Mouse (Mus musculus) liver, adult 2 months (tissue): Measurements from ENCODE around the gene Prex1. TPM values are rescaled to one million over a fixed set of nuclear protein-coding genes. Genes with fewer than 3 reads are reported as not detected.

Experiments
- DNase-seq: peaks from one replicate; pipeline ENCODE4 v3.0.0-alpha.2; 2011; ENCODE audit warnings: low read depth, low spot score; ENCODE audit errors: extremely low read depth
- H3K27ac ChIP-seq: fragments of 200-500 bp; replicated peaks from 2 replicates; pipeline ENCODE4 v1.5.1; 2012; ENCODE audit warnings: low read depth, mild to moderate bottlenecking, control low read depth, inconsistent platforms, low read length; ENCODE audit not compliant: insufficient read depth
- H3K27me3 ChIP-seq: fragments of 200-500 bp; 2 replicates; pipeline ENCODE4 v1.6.1; 2012; ENCODE audit warnings: mild to moderate bottlenecking, moderate library complexity, low read length, inconsistent platforms; ENCODE audit not compliant: control insufficient read depth, insufficient read depth
- H3K36me3 ChIP-seq: fragments of 200-500 bp; 2 replicates; pipeline ENCODE4 v1.6.1; 2012; ENCODE audit warnings: low read length, inconsistent platforms; ENCODE audit not compliant: control insufficient read depth, insufficient read depth
- H3K4me1 ChIP-seq: fragments of 200-500 bp; 2 replicates; pipeline ENCODE4 v1.6.1; 2011; ENCODE audit warnings: low read length; ENCODE audit not compliant: control insufficient read depth, insufficient read depth
- H3K4me3 ChIP-seq: fragments of 200-500 bp; 2 replicates; pipeline ENCODE4 v1.5.1; 2011; ENCODE audit warnings: low read depth, mild to moderate bottlenecking, control low read depth, low read length, moderate library complexity; ENCODE audit not compliant: insufficient read depth
- H3K79me2 ChIP-seq: fragments of 200-500 bp; 2 replicates; pipeline ENCODE4 v1.6.1; 2012; ENCODE audit warnings: inconsistent platforms, mild to moderate bottlenecking, low read length, moderate library complexity; ENCODE audit not compliant: control insufficient read depth, insufficient read depth
- H3K9ac ChIP-seq: fragments of 200-500 bp; 2 replicates; pipeline ENCODE4 v1.6.1; 2012; ENCODE audit warnings: low read depth, mild to moderate bottlenecking, control low read depth, inconsistent platforms, low read length
- CTCF ChIP-seq: fragments of 200-500 bp; IDR thresholded peaks from 2 replicates; pipeline ENCODE4 v1.5.1; 2011; ENCODE audit warnings: low read depth, low read length, control low read depth
- POLR2A ChIP-seq: fragments of 200-500 bp; IDR thresholded peaks from 2 replicates; pipeline ENCODE4 v1.6.1; 2011; ENCODE audit warnings: low read length, control low read depth; ENCODE audit not compliant: insufficient read depth; ENCODE audit errors: extremely low read depth
- WGBS: fragments of 180-500 bp; shearing (Covaris S2); methylation state at CpG from one replicate; pipeline ENCODE4 v1.1.7; 2018; 5-methylcytosine and 5-hydroxymethylcytosine counted together
- polyA plus RNA-seq: library from polyadenylated mRNA; depleted of rRNA; stranded (reverse); fragments of >200 nt; gene quantifications from 2 replicates; pipeline ENCODE4 v1.2.3, GENCODE M21; 2012
- total RNA-seq: library from RNA; depleted of rRNA; stranded (reverse); fragments of >200 nt; gene quantifications from 2 replicates; pipeline ENCODE4 v1.2.3, GENCODE M21; 2014

The Prex1 gene
- total and polyA plus RNA-seq, 2 experiments: 2.0 to 5.6 TPM

- Histone ChIP-seq H3K27me3 (no peaks in the 10 kb centered on the region), H3K4me3 (no peak overlapping the region), H3K79me2 (no peaks in the 10 kb centered on the region), H3K27ac (no peak overlapping the region), H3K4me1 (no peaks in the 10 kb centered on the region), H3K9ac (no peak overlapping the region), H3K36me3 (no peaks in the 10 kb centered on the region)
- TF ChIP-seq POLR2A (no peak), CTCF (no peak)
- 80% methylated on average over 9 of the region's 9 CpGs for WGBS
- DNase-seq: peak; percentile 21
Observed at GRCm38 (mm10) chr2:166745849-166746248, 32.2 kb upstream of the Prex1 start.

- 56% methylated on average over 7 of the region's 7 CpGs for WGBS
- Histone ChIP-seq H3K36me3 (no peaks in the 10 kb centered on the region), H3K79me2 (no peaks in the 10 kb centered on the region), H3K27ac (no peak overlapping the region), H3K4me3 (no peak overlapping the region), H3K9ac (no peak overlapping the region), H3K4me1 (no peaks in the 10 kb centered on the region), H3K27me3 (no peaks in the 10 kb centered on the region)
- peak; percentile 60 for DNase-seq
- TF ChIP-seq CTCF: no peak
- TF ChIP-seq POLR2A: no peak
Observed at GRCm38 (mm10) chr2:166744433-166744832, 30.8 kb upstream of the Prex1 start.

GRCm38 (mm10) chr2:166743504-166743903 is 29.9 kb upstream of the Prex1 start:
- Histone ChIP-seq H3K9ac (no peak overlapping the region), H3K36me3 (no peaks in the 10 kb centered on the region), H3K27ac (no peak overlapping the region), H3K27me3 (no peaks in the 10 kb centered on the region), H3K4me3 (no peak overlapping the region), H3K4me1 (no peaks in the 10 kb centered on the region), H3K79me2 (no peaks in the 10 kb centered on the region)
- TF ChIP-seq POLR2A (no peak), CTCF (no peak)
- no peak for DNase-seq
- 75% methylated on average over 4 of the region's 4 CpGs for WGBS

GRCm38 (mm10) chr2:166741445-166741844 is 27.8 kb upstream of the Prex1 start:
- Histone ChIP-seq H3K36me3 (no peaks in the 10 kb centered on the region), H3K79me2 (no peaks in the 10 kb centered on the region), H3K27me3 (no peaks in the 10 kb centered on the region), H3K27ac (no peak overlapping the region), H3K4me3 (no peak overlapping the region), H3K9ac (no peak overlapping the region), H3K4me1 (no peaks in the 10 kb centered on the region)
- TF ChIP-seq POLR2A: no peak
- TF ChIP-seq CTCF: no peak
- WGBS: 80% methylated on average over 6 of the region's 6 CpGs
- DNase-seq: no peak

GRCm38 (mm10) chr2:166740396-166740795 is 26.8 kb upstream of the Prex1 start:
- Histone ChIP-seq H3K9ac (no peak overlapping the region), H3K36me3 (no peaks in the 10 kb centered on the region), H3K4me1 (no peaks in the 10 kb centered on the region), H3K4me3 (no peak overlapping the region), H3K27ac (no peak overlapping the region), H3K79me2 (no peaks in the 10 kb centered on the region), H3K27me3 (no peaks in the 10 kb centered on the region)
- 92% methylated on average over 6 of the region's 6 CpGs for WGBS
- no peak for TF ChIP-seq CTCF
- no peak for TF ChIP-seq POLR2A
- DNase-seq: no peak

GRCm38 (mm10) chr2:166737307-166737706 is 23.7 kb upstream of the Prex1 start:
- Histone ChIP-seq H3K9ac (no peak overlapping the region), H3K36me3 (no peaks in the 10 kb centered on the region), H3K27me3 (no peaks in the 10 kb centered on the region), H3K4me1 (no peaks in the 10 kb centered on the region), H3K4me3 (no peak overlapping the region), H3K79me2 (no peaks in the 10 kb centered on the region), H3K27ac (no peak overlapping the region)
- TF ChIP-seq POLR2A (no peak), CTCF (no peak)
- WGBS: 91% methylated on average over 7 of the region's 7 CpGs
- no peak for DNase-seq
